Mouse (Mus musculus) brain, embryonic 14.5 days (tissue): ENCODE results near the gene Draxin. TPM values are rescaled to one million over a fixed set of nuclear protein-coding genes. Genes with fewer than 3 reads are reported as not detected.

Source experiments
- DNase-seq: peaks from one replicate; pipeline ENCODE4 v3.0.0-alpha.2; 2011; ENCODE audit warnings: low read depth
- CTCF ChIP-seq: fragments of 200-500 bp; IDR thresholded peaks from 2 replicates; pipeline ENCODE4 v1.5.1; 2012; ENCODE audit warnings: inconsistent platforms, mild to moderate bottlenecking, moderate library complexity, borderline replicate concordance; ENCODE audit not compliant: insufficient read depth, insufficient read length; ENCODE audit errors: extremely low read depth
- POLR2A ChIP-seq: fragments of 200-500 bp; IDR thresholded peaks from 2 replicates; pipeline ENCODE4 v1.6.1; 2012; ENCODE audit warnings: mild to moderate bottlenecking, inconsistent platforms, borderline replicate concordance; ENCODE audit not compliant: poor library complexity, insufficient read depth, insufficient read length, severe bottlenecking; ENCODE audit errors: extremely low read depth
- polyA plus RNA-seq: library from polyadenylated mRNA; depleted of rRNA; stranded (reverse); fragments of >200 nt; gene quantifications from 2 replicates; pipeline ENCODE4 v1.2.3, GENCODE M21; 2012

Draxin gene
- polyA plus RNA-seq, 1 experiment: 73.0 TPM

GRCm38 (mm10) chr4:148075259-148075658 lies 55.2 kb downstream of the Draxin start:
- DNase-seq: peak; percentile 80
- TF ChIP-seq POLR2A: no peak
- no peak for TF ChIP-seq CTCF

- TF ChIP-seq CTCF (peak; percentile 43; the same call in 1 of the 2 replicates), POLR2A (no peak)
- peak; percentile 62 for DNase-seq
Measured at GRCm38 (mm10) chr4:148074521-148075189, 55.8 kb downstream of the Draxin start.

GRCm38 (mm10) chr4:148071508-148071907 lies 59.0 kb downstream of the Draxin start:
- TF ChIP-seq POLR2A: no peak
- TF ChIP-seq CTCF: no peak
- DNase-seq: no peak

GRCm38 (mm10) chr4:148069602-148070218 lies 60.8 kb downstream of the Draxin start:
- no peak for DNase-seq
- TF ChIP-seq CTCF: no peak
- no peak for TF ChIP-seq POLR2A

GRCm38 (mm10) chr4:148067346-148067745 lies 63.2 kb downstream of the Draxin start:
- no peak for DNase-seq
- no peak for TF ChIP-seq CTCF
- TF ChIP-seq POLR2A: no peak

- TF ChIP-seq CTCF (no peak), POLR2A (no peak)
- no peak for DNase-seq
Measured at GRCm38 (mm10) chr4:148066401-148066744, 64.1 kb downstream of the Draxin start.

DNA sequence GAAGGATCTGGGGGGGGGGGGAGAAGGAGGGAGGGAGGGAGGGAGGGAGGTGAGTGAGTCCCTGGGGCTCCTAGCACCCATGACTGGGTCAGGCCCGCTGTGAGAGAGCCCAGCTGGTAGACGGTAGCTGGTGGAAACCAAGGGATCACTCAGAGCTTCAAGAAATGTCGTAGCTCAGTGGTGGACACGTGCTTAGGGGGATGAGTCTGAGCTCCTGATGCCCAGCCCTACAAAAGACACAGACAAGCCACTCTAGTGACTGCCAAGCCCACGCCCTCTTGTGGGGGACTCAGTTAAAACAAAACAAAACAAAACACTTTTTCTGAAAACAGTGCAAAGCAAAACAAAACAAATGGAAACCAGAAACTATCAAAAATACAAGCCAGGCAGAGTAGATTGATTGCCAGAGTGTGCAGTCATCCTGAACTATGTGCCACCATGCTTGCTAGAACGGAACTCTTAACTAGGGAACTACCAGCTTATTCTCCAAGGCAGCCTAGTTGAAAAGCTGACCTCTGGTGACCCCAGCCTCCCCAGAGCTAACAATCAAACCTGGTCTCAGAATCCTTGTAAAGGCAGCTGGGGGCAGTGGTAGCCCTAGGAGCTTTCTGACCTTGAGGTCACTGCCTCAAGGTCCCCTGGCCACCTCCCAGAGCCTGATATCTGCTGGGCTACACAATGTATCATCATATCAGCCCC lies 64.6 kb downstream of the Draxin start:
- no peak for DNase-seq

GRCm38 (mm10) chr4:148061086-148061480 lies 69.4 kb downstream of the Draxin start:
- DNase-seq: no peak
- TF ChIP-seq POLR2A: no peak
- TF ChIP-seq CTCF: no peak

More for the DNA sequence above, 64.6 kb downstream of the Draxin start:
- TF ChIP-seq POLR2A (no peak), CTCF (peak; percentile 12; the same call in 1 of the 2 replicates)

- peak; percentile 30 for DNase-seq
- TF ChIP-seq CTCF: peak; percentile 70
- no peak for TF ChIP-seq POLR2A
Measured at GRCm38 (mm10) chr4:148060120-148061085, 70.1 kb downstream of the Draxin start.

GRCm38 (mm10) chr4:148058993-148059392 lies 71.5 kb downstream of the Draxin start:
- no peak for TF ChIP-seq CTCF
- no peak for TF ChIP-seq POLR2A
- no peak for DNase-seq
